8 mouse cellular contexts compared by ENCODE assay signal in the genomic region with DNA sequence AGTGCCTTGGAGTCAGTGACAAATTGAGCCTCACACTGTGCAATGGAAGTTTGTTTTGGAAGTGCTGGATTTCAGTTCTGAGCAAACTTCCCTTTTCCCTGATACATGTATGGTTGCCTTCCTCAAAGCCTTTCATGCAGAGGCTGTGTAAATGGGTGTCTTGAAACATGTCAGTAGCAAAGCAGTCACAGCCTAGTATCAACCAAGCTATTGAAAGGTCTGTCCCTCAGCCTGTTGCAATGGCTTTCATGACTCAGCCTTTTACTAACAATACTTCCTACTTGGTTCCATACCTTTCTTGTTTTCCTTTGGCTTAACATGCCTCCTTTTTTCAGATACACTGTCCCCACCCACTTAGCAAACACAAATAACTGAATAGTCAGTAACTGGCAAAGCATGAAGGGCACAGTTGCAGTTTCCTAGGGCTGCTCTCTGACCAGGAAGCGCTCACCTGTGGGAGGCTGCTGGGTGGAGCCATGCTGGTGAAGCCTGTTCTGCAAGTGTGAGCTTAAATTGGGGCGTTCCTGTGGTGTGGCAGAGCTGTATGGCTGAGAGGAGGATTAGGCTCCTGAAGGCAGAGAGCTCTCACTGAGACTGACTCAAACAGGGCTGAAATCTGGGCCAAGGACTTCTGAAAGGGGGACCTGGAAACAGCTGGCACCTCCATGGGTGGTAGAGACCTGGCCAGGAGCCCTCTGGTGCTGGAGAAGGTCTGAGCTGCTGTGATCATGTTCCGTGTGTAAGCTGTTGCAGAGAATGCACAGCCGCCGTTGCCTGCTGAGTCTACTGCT.
A peak's percentile ranks its signal among the peaks of the same experiment; 100 is the strongest.
DNase-seq lines count a peak whose midpoint lies in the region; ATAC-seq and TF ChIP-seq lines count a peak whose summit lies in the region.

No protein-coding gene starts in this region.

- no peaks in the 10 kb centered on the region for H3K36me3 ChIP-seq in forebrain, embryonic 15.5 days
- H3K36me3 ChIP-seq in kidney, postnatal 0 days (ENCODE audit: insufficient read depth, low read length): no peaks in the 10 kb centered on the region

- H3K4me3 ChIP-seq in forebrain, embryonic 15.5 days: no peak overlapping the region
- H3K4me3 ChIP-seq in kidney, postnatal 0 days (replicated peaks; ENCODE audit: low read depth, low read length): peak overlapping the region; percentile 31

- H3K9me3 ChIP-seq in forebrain, embryonic 15.5 days: no peaks in the 10 kb centered on the region
- no peaks in the 10 kb centered on the region for H3K9me3 ChIP-seq in kidney, postnatal 0 days (replicated peaks; ENCODE audit: low read length)

- TF ChIP-seq CTCF in kidney, postnatal 0 days (IDR thresholded peaks at IDR 0.05; ENCODE audit: low read depth): no peak

- ATAC-seq in forebrain, embryonic 15.5 days (replicated peaks): 0 out of 2 replicates have a peak, but pooled peaks have one; percentile 19
- peak; percentile 85 for ATAC-seq in kidney, postnatal 0 days (replicated peaks; ENCODE audit: low FRiP score, low read depth)
- ATAC-seq in megakaryocyte progenitor cell, adult 5-6 weeks (replicated peaks; ENCODE audit: poor library complexity): peak; percentile 61

- no peak overlapping the region for H3K9ac ChIP-seq in forebrain, embryonic 15.5 days (replicated peaks)
- H3K9ac ChIP-seq in kidney, postnatal 0 days (ENCODE audit: low read depth, low read length): peak overlapping the region; percentile 54; the same call in 1 of the 2 replicates

- H3K27me3 ChIP-seq in forebrain, embryonic 15.5 days: no peaks in the 10 kb centered on the region
- no peaks in the 10 kb centered on the region for H3K27me3 ChIP-seq in kidney, postnatal 0 days (ENCODE audit: insufficient read depth, low read length)

- peak; percentile 92 for DNase-seq in heart, adult 11 months
- no peak for DNase-seq in heart, postnatal 4 days
- DNase-seq in adrenal gland, postnatal 14 days: peak; percentile 48
- peak; percentile 49 for DNase-seq in kidney, postnatal 0 days (ENCODE audit: low spot score)
- peak; percentile 78 to 80 for DNase-seq in urinary bladder, postnatal 36 days (ENCODE audit: low spot score in 2 of 2)
- no peak for DNase-seq in thymus, postnatal 36 days

- peaks cover 7% of the 10 kb centered on the region for H3K4me1 ChIP-seq in forebrain, embryonic 15.5 days
- 0 out of 2 replicates have a peak, but pooled peaks cover 9% of the 10 kb centered on the region for H3K4me1 ChIP-seq in kidney, postnatal 0 days (replicated peaks; ENCODE audit: insufficient read depth, low read length)

- 33% methylated on average over 5 of the region's 5 CpGs for WGBS in forebrain, embryonic 15.5 days
- WGBS in kidney, postnatal 0 days: 48% methylated on average over 5 of the region's 5 CpGs

- H3K4me2 ChIP-seq in forebrain, embryonic 15.5 days (replicated peaks): no peak overlapping the region
- peak overlapping the region; percentile 40 for H3K4me2 ChIP-seq in kidney, postnatal 0 days (ENCODE audit: low read length)

- H3K27ac ChIP-seq in forebrain, embryonic 15.5 days (replicated peaks): peak overlapping the region; percentile 19; the same call in 1 of the 2 replicates
- peak overlapping the region; percentile 84 for H3K27ac ChIP-seq in kidney, postnatal 0 days

Comparison
In these comparisons a context has a peak if more than half of its experiments do, and no peak if none do; other contexts are left out.
1. DNase-seq: peak in heart, adult 11 months (single experiment), adrenal gland, postnatal 14 days (single experiment), kidney, postnatal 0 days (single experiment) and urinary bladder, postnatal 36 days (2 of 2); none in heart, postnatal 4 days (single experiment) and thymus, postnatal 36 days (0 of 2).
2. ATAC-seq: peak in every context shown above with its lines; median percentile 85 in kidney, postnatal 0 days; 61 in megakaryocyte progenitor cell, adult 5-6 weeks; 19 in forebrain, embryonic 15.5 days.